Mouse (Mus musculus): ENCODE results near the gene BC049730.

The BC049730 gene

DNA sequence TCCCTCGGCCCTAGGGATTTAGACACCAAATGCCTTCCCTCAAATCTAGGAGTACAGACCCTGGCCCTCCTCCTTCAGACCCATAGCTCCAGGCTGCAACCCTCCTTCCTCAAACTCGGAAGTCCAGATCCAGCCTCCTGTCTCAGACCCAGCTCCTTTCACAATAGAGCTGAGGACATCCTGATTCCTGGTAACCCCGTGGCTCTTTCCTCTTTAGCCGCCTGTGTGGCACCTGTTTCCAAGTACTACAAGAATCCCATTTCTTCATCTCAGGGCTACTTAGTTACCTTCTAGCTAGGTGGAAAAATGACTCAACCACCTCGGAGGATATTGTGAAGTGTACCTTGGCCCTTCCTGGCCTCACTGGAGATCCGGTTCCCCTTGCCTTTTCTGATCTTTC is 52.1 kb downstream of the BC049730 start:
- in situ Hi-C loops (cut with MboI, MseI): loop anchor here in 1 of 2 experiments (10.0 kb wide), 1 partner anchor 584 kb away; no protein-coding TSS in a partner anchor

DNA sequence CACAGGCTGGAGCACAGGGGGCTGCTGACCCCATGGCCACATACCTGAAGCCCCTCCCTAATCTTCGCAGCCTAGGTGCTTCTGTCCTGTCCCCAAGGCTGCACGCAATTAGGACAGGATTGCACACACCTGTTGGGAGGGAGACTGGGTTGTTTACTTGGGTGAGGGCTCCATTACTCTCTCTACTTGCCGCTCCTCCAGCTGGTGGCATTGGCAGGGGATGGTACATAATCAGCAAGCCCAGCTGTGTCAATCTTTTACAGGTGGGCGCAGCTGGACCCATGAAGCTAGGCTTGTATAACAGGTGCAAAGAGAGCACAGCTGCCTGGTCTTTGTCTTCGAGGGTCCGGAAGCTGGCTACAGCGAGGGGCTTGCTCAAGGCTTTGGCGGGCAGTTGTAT is 53.5 kb downstream of the BC049730 start:
- in situ Hi-C loops (cut with MboI, MseI): loop anchor here in 1 of 2 experiments (10.0 kb wide), 1 partner anchor 582 kb away; no protein-coding TSS in a partner anchor
